In genomic region chr15:56562785-56563184, GRCm38 (mm10) we compare ENCODE assay signal across 23 mouse cellular contexts.
DNase-seq lines count a peak whose midpoint lies in the region; TF ChIP-seq lines count a peak whose summit lies in the region.
"Had no signal": no experiment of that assay in that cellular context is flagged by ENCODE, and none has a peak within 500 bp of the region (broad histone marks: within the 10 kb centered on the region; RNA-seq: fewer than 3 reads in every experiment).

No protein-coding gene starts in this region.

- H3K27me3 ChIP-seq in C2C12 (ENCODE audit: control insufficient read depth, insufficient read depth, insufficient read length): no peaks in the 10 kb centered on the region
- no peaks in the 10 kb centered on the region for H3K27me3 ChIP-seq in myocyte (ENCODE audit: control insufficient read depth, insufficient read depth, insufficient read length)
- H3K27me3 ChIP-seq: embryonic facial prominence, embryonic 12.5 days; embryonic facial prominence, embryonic 15.5 days; heart, embryonic 12.5 days; heart, embryonic 15.5 days; hindbrain, embryonic 12.5 days; hindbrain, embryonic 15.5 days had no signal

- DNase-seq in gastrocnemius, adult 18-20 months (ENCODE audit: low spot score): peak; percentile 8
- DNase-seq in gastrocnemius, postnatal 25 days: no peak
- peak; percentile 3 to 6 for DNase-seq in heart, adult 9 months (ENCODE audit: low spot score in 2 of 2)
- DNase-seq in heart, postnatal 4 days: no peak
- no peak for DNase-seq in right cerebral cortex, postnatal 10 days (ENCODE audit: low spot score in 2 of 2)
- DNase-seq: adrenal gland, adult 8-10 months; adrenal gland, postnatal 25 days; B cell, adult 2 months; cerebellum, adult 11-12 months; cerebellum, adult 8-10 months; cerebellum, postnatal 36 days; embryo, embryonic 11 days; forebrain, postnatal 0 days; gastrocnemius, postnatal 36 days; heart, postnatal 36 days had no signal

- TF ChIP-seq POLR2A in myocyte (IDR thresholded peaks at IDR 0.05; ENCODE audit: insufficient read length, low read depth): no peak

- no peaks in the 10 kb centered on the region for H3K79me2 ChIP-seq in C2C12 (ENCODE audit: control insufficient read depth, insufficient read depth)
- no peaks in the 10 kb centered on the region for H3K79me2 ChIP-seq in myocyte (ENCODE audit: control insufficient read depth, insufficient read depth)

- no peaks in the 10 kb centered on the region for H3K36me3 ChIP-seq in C2C12 (ENCODE audit: control insufficient read depth, insufficient read depth)
- H3K36me3 ChIP-seq in myocyte (ENCODE audit: control insufficient read depth, insufficient read depth): no peaks in the 10 kb centered on the region
- H3K36me3 ChIP-seq: embryonic facial prominence, embryonic 12.5 days; embryonic facial prominence, embryonic 15.5 days; heart, embryonic 12.5 days; heart, embryonic 15.5 days; hindbrain, embryonic 12.5 days; hindbrain, embryonic 15.5 days had no signal

- H3K79me3 ChIP-seq in C2C12 (ENCODE audit: low read depth): no peaks in the 10 kb centered on the region

- H3K4me3 ChIP-seq in C2C12 (ENCODE audit: insufficient read depth, poor library complexity, severe bottlenecking) (no peak overlapping the region), myocyte (no peak overlapping the region)
- H3K4me3 ChIP-seq: embryonic facial prominence, embryonic 12.5 days; embryonic facial prominence, embryonic 15.5 days; heart, embryonic 12.5 days; heart, embryonic 15.5 days; hindbrain, embryonic 12.5 days; hindbrain, embryonic 15.5 days had no signal

- H3ac ChIP-seq in C2C12 (ENCODE audit: control insufficient read depth, insufficient read length, low read depth) (no peak overlapping the region), myocyte (ENCODE audit: control insufficient read depth, insufficient read length) (no peak overlapping the region)

- no peak for TF ChIP-seq CTCF in C2C12 (IDR thresholded peaks at IDR 0.05; ENCODE audit: control insufficient read depth, insufficient read depth, insufficient read length)

- no peak overlapping the region for H3K4me2 ChIP-seq in myocyte (ENCODE audit: low read depth)
- H3K4me2 ChIP-seq: embryonic facial prominence, embryonic 12.5 days; embryonic facial prominence, embryonic 15.5 days; heart, embryonic 12.5 days; heart, embryonic 15.5 days; hindbrain, embryonic 12.5 days; hindbrain, embryonic 15.5 days had no signal

TF ChIP-seq in C2C12, 6 proteins besides CTCF, POLR2A, EP300 and RAD21:
- TF ChIP-seq FOSL1 (IDR thresholded peaks at IDR 0.05; ENCODE audit: insufficient read depth, low read length, poor library complexity, severe bottlenecking) (no peak), CEBPB (IDR thresholded peaks at IDR 0.05; ENCODE audit: low read depth) (no peak), USF1 (IDR thresholded peaks at IDR 0.05; ENCODE audit: low read depth) (peak; percentile 26)

TF ChIP-seq in myocyte, 11 proteins besides CTCF, POLR2A, EP300 and RAD21:
- TF ChIP-seq USF1 (IDR thresholded peaks at IDR 0.05; ENCODE audit: low read depth) (peak; percentile 39), E2F4 (IDR thresholded peaks at IDR 0.05; ENCODE audit: insufficient read depth) (no peak)

Comparison
In these comparisons a context has a peak if more than half of its experiments do, and no peak if none do; other contexts are left out.
1. DNase-seq: peak in gastrocnemius, adult 18-20 months (single experiment) and heart, adult 9 months (2 of 2); none in gastrocnemius, postnatal 25 days (single experiment), heart, postnatal 4 days (single experiment) and right cerebral cortex, postnatal 10 days (0 of 2).